Mouse (Mus musculus) Patski (cell line): Measurements from ENCODE around the gene Kcnj15. TPM values are rescaled to one million over a fixed set of nuclear protein-coding genes. Genes with fewer than 3 reads are reported as not detected.

Experiments used
- ATAC-seq: fragments of 100-300 bp; one replicate; pipeline ENCODE4 v1.8.0; 2021
- CTCF ChIA-PET: fragments of 350-600 bp; sonication (Branson Sonifier 250); formaldehyde crosslinking; loops from one replicate; lab custom pipeline; 2022; ENCODE audit warnings: inconsistent platforms; lab: Charles Lee
- POLR2A ChIA-PET: fragments of 350-600 bp; sonication (Branson Sonifier 250); formaldehyde crosslinking; loops from one replicate; lab custom pipeline; 2022; ENCODE audit warnings: antibody characterized with exemption, inconsistent platforms; lab: Charles Lee
- DNase-seq: peaks from one replicate; pipeline ENCODE4 v3.0.0-alpha.2; 2011; ENCODE audit warnings: low read depth, low spot score
- H3K27me3 ChIP-seq: fragments of 371-371 bp; one replicate; pipeline ENCODE4 v1.5.1; 2021
- CTCF ChIP-seq: fragments of 100-300 bp; IDR thresholded peaks from one replicate; pipeline ENCODE4 v1.5.1; 2021
- in situ Hi-C: fragments of 300-500 bp; cut with MboI; formaldehyde crosslinking; loops from 3 replicates; pipeline ENCODE4 v1.11.1; 2018; ENCODE audit warnings: low pct_unique_long_range_greater_than_20kb, mixed read lengths
- polyA plus RNA-seq: library from polyadenylated mRNA; unstranded; gene quantifications from one replicate; pipeline ENCODE4 v1.2.3, GENCODE M21; 2021

The Kcnj15 gene
- 0.98 TPM for polyA plus RNA-seq

DNA sequence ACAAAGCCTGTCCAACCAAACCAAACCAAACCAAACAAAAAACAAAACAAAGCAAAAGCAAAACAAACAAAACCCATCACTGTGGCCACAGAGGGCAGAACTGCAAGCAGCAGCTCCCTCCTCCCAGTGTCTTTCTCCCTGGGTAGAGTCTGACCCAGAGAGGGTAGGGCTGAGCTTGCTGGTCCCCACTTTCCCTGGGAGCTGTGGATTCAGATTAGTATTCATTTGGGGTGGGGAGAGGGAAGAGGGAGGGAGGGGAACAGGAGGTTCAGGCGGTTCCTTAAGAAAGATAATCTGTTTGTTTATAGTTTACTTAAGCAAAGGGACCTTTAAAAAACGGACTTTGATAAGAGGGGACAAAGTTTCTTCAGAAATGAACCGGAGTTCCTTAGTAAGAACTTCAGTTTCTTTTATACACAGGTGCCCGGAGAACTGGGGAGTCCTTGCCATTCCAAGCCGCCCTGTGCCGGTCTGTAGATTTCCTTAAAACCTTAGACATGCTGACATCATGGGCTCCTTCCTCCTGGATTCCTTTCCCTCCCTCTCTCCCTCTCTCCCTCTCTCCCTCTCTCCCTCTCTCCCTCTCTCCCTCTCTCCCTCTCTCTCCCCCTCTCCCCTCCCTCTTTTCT lies at the start of gene Kcnj15:
Gene Kcnj15 (plus strand): TSS at position 293 of the 629 bp plus-strand sequence.
- no peak for TF ChIP-seq CTCF
- in situ Hi-C loops: no loop called here
- H3K27me3 ChIP-seq: no peaks in the 10 kb centered on the region
- no peak for ATAC-seq
- ChIA-PET POLR2A (no interaction called here), CTCF (interaction anchor here (1.2 kb wide), 1 partner anchor 28 kb away, joined by 3 read pairs; no protein-coding TSS in a partner anchor)
- no peak for DNase-seq

DNA sequence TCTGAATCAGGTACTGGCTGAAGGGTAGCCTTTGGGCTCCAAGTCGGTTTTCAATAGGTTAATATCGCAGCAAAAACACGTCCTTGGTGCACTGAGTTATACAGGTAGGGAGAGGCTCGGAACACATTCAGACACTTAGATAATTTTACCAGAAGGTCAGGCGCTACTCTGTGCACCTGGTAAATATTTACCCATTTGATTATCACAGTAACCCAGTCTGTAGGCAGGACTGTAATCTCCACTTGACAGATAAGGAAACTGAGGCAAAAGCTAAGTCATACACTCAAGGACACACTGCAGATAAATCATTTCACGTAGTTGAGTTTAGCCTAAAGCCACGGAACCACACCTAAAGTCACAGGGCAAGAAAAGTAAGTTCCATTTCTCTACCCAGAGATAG lies 49.1 kb upstream of the Kcnj15 start:
- POLR2A ChIA-PET: no interaction called here
- no peak for DNase-seq
- CTCF ChIA-PET: interaction anchor here (1.8 kb wide), 1 partner anchor 134 kb away, joined by 6 read pairs; no protein-coding TSS in a partner anchor

DNA sequence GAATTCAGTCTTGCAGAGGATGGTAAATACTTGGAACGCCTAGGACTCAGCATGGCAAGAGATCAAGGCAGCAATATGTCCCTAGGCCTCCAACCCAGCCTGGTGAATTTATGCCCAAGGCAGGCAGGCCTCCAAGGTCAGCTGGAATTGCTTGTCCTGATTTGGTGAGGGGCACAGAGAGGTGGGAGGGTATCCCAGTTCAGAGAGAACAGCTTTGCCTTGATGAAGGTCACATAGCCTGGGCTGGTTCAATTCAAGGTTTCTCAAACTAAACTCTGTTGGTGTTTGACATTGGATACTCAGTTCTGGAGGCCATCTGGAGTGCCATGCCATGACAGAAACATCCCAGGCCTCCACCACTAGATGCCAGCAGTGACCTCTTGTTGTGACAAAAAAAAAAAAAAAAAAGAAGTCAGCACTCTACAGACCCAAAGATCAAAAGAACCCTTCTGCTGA lies 48.3 kb upstream of the Kcnj15 start:
- ATAC-seq (no peak), DNase-seq (no peak)
- ChIA-PET POLR2A (no interaction called here), CTCF (interaction anchor here (0.8 to 1.7 kb wide), 5 partner anchors 13 to 132 kb away, joined by 3 to 19 read pairs (median 3); no protein-coding TSS in a partner anchor)
- peak; percentile 64 for TF ChIP-seq CTCF
- H3K27me3 ChIP-seq: no peaks in the 10 kb centered on the region
- in situ Hi-C loops: loop anchor here (25.0 kb wide), 1 partner anchor 753 kb away; no protein-coding TSS in a partner anchor

More for the DNA sequence above, 49.1 kb upstream of the Kcnj15 start:
- in situ Hi-C loops: loop anchor here (25.0 kb wide), 1 partner anchor 754 kb away; no protein-coding TSS in a partner anchor
- no peaks in the 10 kb centered on the region for H3K27me3 ChIP-seq
- ATAC-seq: no peak
- TF ChIP-seq CTCF: no peak

DNA sequence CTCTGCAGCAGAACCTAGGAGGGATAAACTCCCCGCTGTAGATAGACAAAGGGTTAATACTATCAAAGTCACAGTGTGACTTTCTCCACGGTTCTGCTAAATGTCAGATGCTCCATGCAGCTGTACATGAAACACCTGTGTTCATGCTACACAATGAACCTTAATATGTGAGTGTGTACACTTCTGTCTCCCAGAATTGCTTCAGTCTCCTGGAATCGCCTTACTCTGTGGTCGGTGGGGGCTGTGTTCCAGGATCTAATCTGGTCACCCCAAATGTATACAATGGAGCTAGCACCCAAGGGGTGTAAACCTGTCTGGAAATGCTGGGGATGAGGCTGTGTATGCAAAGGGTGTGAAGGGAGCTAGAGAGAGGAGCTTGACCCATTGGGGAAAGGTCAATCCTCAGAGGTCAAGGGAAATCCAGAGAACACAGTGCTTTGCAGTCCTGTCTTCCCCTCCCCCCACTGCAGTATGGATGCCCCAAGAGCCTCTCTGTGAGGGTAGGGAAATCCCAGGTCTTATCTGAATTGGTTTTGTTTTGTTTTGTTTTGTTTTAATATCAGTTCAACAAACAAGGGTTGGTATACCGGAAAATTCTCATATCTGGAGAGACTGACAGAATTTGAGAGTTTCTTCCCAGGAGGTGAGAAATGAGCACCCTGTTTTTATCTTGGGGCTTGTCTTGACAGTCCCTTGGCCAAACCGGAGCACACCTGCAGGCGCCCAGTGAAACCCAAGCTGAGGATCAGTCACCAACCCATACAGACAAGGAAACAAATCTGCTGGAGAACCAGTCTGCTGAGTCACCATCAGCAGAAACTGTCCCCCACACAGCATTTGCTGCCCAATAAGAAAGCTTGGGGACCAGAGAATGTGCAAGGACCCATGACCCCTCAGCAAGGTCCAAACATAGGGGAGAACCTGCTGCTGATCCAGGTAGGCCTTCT lies 42.8 kb upstream of the Kcnj15 start:
- no peaks in the 10 kb centered on the region for H3K27me3 ChIP-seq
- TF ChIP-seq CTCF: no peak
- ChIA-PET POLR2A (no interaction called here), CTCF (interaction anchor here (1.0 to 2.1 kb wide), 2 partner anchors 127 to 131 kb away, joined by 3 to 11 read pairs; no protein-coding TSS in a partner anchor)
- DNase-seq: no peak
- in situ Hi-C loops: loop anchor here (25.0 kb wide), 1 partner anchor 748 kb away; no protein-coding TSS in a partner anchor
- no peak for ATAC-seq

DNA sequence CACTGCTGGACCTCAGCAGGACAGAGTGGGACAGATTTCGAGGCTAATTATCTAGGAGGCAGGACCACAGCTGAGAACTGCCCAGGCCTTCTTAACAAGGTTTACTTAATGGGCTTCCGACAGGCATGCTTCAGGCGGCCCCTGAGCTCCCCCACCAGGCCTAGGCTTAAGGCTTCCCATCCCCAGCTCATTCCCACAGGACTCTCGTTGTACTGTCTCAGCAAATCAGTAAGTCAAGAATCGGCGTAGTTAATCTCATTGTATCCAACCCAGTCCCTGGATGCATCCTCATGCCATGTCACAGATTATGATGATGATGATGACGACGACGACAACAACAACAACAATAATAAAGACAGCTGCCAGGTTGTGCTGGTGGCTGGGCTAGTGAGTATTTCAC lies 41.6 kb upstream of the Kcnj15 start:
- no peaks in the 10 kb centered on the region for H3K27me3 ChIP-seq
- CTCF ChIA-PET: no interaction called here
- in situ Hi-C loops: loop anchor here (25.0 kb wide), 1 partner anchor 747 kb away; no protein-coding TSS in a partner anchor
- DNase-seq (no peak), ATAC-seq (no peak)
- POLR2A ChIA-PET: no interaction called here
- TF ChIP-seq CTCF: no peak

GRCm38 (mm10) chr16:95216346-95216745 lies 41.0 kb upstream of the Kcnj15 start:
- ChIA-PET CTCF (interaction anchor here (2.3 kb wide), 1 partner anchor 125 kb away, joined by 12 read pairs; no protein-coding TSS in a partner anchor), POLR2A (no interaction called here)
- H3K27me3 ChIP-seq: no peaks in the 10 kb centered on the region
- in situ Hi-C loops: loop anchor here (25.0 kb wide), 1 partner anchor 746 kb away; no protein-coding TSS in a partner anchor
- ATAC-seq (no peak), DNase-seq (no peak)
- TF ChIP-seq CTCF: no peak

DNA sequence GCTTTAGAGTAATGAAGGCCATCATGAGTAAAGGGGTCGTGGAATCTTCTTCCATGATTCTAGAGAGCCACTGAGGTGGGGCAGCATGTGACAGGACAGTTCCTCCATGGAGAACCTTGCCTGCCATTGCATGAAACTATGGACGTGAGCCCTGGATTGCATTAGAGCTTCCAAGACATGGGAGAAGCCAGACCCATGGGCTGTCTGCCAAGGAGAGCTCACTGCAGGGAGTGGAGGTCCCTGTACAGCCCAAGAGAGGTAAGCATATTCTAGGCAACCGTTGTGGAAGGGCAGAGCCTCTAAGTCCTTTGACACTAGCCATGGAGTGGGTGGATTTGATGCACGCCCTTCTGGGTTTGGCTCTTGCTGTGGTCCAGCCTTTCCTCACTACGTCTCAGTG lies 40.5 kb upstream of the Kcnj15 start:
- POLR2A ChIA-PET: no interaction called here
- in situ Hi-C loops: loop anchor here (25.0 kb wide), 1 partner anchor 745 kb away; no protein-coding TSS in a partner anchor
- no peak for TF ChIP-seq CTCF
- ATAC-seq: no peak
- no peaks in the 10 kb centered on the region for H3K27me3 ChIP-seq
- DNase-seq: no peak
- CTCF ChIA-PET: interaction anchor here (2.3 kb wide), 1 partner anchor 124 kb away, joined by 12 read pairs; no protein-coding TSS in a partner anchor

- in situ Hi-C loops: loop anchor here (25.0 kb wide), 1 partner anchor 744 kb away; no protein-coding TSS in a partner anchor
- POLR2A ChIA-PET: interaction anchor here (0.7 kb wide), 1 partner anchor 72 kb away, joined by 3 read pairs; no protein-coding TSS in a partner anchor
- H3K27me3 ChIP-seq: no peaks in the 10 kb centered on the region
- ATAC-seq (no peak), DNase-seq (no peak)
- CTCF ChIA-PET: interaction anchor here (0.9 to 2.3 kb wide), 3 partner anchors 9 to 122 kb away, joined by 3 to 12 read pairs (median 4); no protein-coding TSS in a partner anchor
- no peak for TF ChIP-seq CTCF
These were observed 38.6 kb upstream of the Kcnj15 start for GRCm38 (mm10) chr16:95218783-95219182.

DNA sequence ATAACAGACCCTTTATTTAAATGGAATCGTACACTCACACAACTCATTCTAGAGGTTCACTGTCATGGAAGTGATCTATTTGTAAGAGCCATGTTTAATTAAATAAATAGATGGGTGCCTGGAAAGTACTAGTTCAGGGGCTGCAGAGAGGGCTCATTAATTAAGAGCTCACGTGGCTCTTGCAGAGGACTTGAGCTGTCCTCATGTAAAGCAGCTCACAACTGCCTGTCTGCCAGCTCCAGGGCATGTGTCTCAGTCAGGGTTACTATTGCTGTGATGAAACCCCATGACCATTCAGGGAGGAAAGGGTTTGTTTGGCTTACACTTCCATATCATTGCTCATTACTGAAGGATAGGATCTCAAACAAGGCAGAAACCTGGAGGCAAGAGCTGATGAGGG lies 37.9 kb upstream of the Kcnj15 start:
- no peak for TF ChIP-seq CTCF
- DNase-seq: no peak
- no peak for ATAC-seq
- in situ Hi-C loops: loop anchor here (25.0 kb wide), 1 partner anchor 743 kb away; no protein-coding TSS in a partner anchor
- ChIA-PET CTCF (interaction anchor here (0.9 to 1.0 kb wide), 2 partner anchors 9 to 10 kb away, joined by 3 to 4 read pairs; no protein-coding TSS in a partner anchor), POLR2A (no interaction called here)
- no peaks in the 10 kb centered on the region for H3K27me3 ChIP-seq

- ChIA-PET CTCF (no interaction called here), POLR2A (no interaction called here)
- TF ChIP-seq CTCF: no peak
- ATAC-seq: no peak
- in situ Hi-C loops: loop anchor here (25.0 kb wide), 1 partner anchor 741 kb away; no protein-coding TSS in a partner anchor
- DNase-seq: no peak
- H3K27me3 ChIP-seq: no peaks in the 10 kb centered on the region
These were observed 36.3 kb upstream of the Kcnj15 start for GRCm38 (mm10) chr16:95221051-95221450.
